Mouse (Mus musculus) kidney, postnatal 0 days (tissue): ENCODE results near the gene Dck. TPM values are rescaled to one million over a fixed set of nuclear protein-coding genes. Genes with fewer than 3 reads are reported as not detected.

ENCODE experiments used
- ATAC-seq: fragments of 200-750 bp; cut with Nextera tagmentation; replicated peaks from 2 replicates; pipeline ENCODE4 v1.8.0; 2017; ENCODE audit warnings: low read depth, moderate number of reproducible peaks, moderate TSS enrichment, moderate library complexity; ENCODE audit not compliant: low FRiP score
- DNase-seq: peaks from one replicate; pipeline ENCODE4 v3.0.0-alpha.2; 2016; ENCODE audit warnings: low spot score
- H3K27ac ChIP-seq: fragments of 300-500 bp; sonication (generic); 2 replicates; pipeline ENCODE4 v1.5.1; 2014; ENCODE audit warnings: mild to moderate bottlenecking
- H3K27me3 ChIP-seq: fragments of 300-500 bp; sonication (generic); 2 replicates; pipeline ENCODE4 v1.6.1; 2014; ENCODE audit warnings: low read length, mixed read lengths; ENCODE audit not compliant: insufficient read depth
- H3K36me3 ChIP-seq: fragments of 300-500 bp; sonication (generic); 2 replicates; pipeline ENCODE4 v1.6.1; 2014; ENCODE audit warnings: low read length, mixed read lengths; ENCODE audit not compliant: insufficient read depth
- H3K4me1 ChIP-seq: fragments of 300-500 bp; sonication (generic); replicated peaks from 2 replicates; pipeline ENCODE4 v1.6.1; 2014; ENCODE audit warnings: antibody characterized with exemption, low read length, mixed read lengths; ENCODE audit not compliant: insufficient read depth
- H3K4me2 ChIP-seq: fragments of 300-500 bp; sonication (generic); 2 replicates; pipeline ENCODE4 v1.6.1; 2014; ENCODE audit warnings: mild to moderate bottlenecking, low read length, moderate library complexity, mixed read lengths
- H3K4me3 ChIP-seq: fragments of 300-500 bp; sonication (generic); replicated peaks from 2 replicates; pipeline ENCODE4 v1.5.1; 2014; ENCODE audit warnings: low read depth, low read length
- H3K9ac ChIP-seq: fragments of 300-500 bp; sonication (generic); 2 replicates; pipeline ENCODE4 v1.6.1; 2014; ENCODE audit warnings: low read depth, low read length
- H3K9me3 ChIP-seq: fragments of 300-500 bp; sonication (generic); replicated peaks from 2 replicates; pipeline ENCODE4 v1.6.1; 2016; ENCODE audit warnings: low read length, inconsistent platforms, mixed read lengths
- CTCF ChIP-seq: IDR thresholded peaks from 2 replicates; pipeline ENCODE4 v1.5.1; 2016; ENCODE audit warnings: antibody characterized with exemption, low read depth, mild to moderate bottlenecking, moderate library complexity
- WGBS: fragments of 180-500 bp; shearing (Covaris S2); extraction: QIAGEN DNeasy Blood & Tissue Kit; methylation state at CpG from one replicate; pipeline ENCODE4 v1.1.7; 2014; 5-methylcytosine and 5-hydroxymethylcytosine counted together
- polyA plus RNA-seq: library from polyadenylated mRNA; unstranded; fragments of >200 nt; fragmentation: Nextera tagmentation; extraction: Ambion mirVana; gene quantifications from 2 replicates; pipeline ENCODE4 v1.2.1, GENCODE M21; 2015

The Dck gene
- polyA plus RNA-seq, 1 experiment from 2014 or later = 20.3 TPM

DNA sequence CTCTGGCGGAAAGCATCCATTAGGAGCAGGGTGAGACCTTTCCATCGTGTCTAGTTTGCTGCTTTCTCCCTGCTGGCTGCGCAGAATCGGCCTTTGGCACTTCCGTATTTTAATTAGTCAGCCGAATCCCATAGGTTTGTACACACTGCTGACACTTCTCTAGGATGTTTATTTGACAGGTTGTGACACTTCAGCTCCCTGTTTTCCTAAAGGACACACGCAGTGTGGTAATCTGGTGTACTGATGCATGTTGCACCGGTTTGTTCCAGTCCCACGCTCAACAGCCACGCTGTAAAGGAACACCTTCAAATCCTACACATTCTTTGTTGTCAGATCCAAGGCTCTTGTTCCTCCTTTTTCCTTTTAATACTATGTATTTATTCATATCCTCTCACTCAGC, 60.0 kb downstream of the Dck start:
- H3K4me1 ChIP-seq = no peaks in the 10 kb centered on the region
- ATAC-seq (no peak), DNase-seq (no peak)
- WGBS = 71% methylated on average over 10 of the region's 10 CpGs
- no peak overlapping the region for H3K27ac ChIP-seq
- H3K36me3 ChIP-seq = no peaks in the 10 kb centered on the region
- no peak overlapping the region for H3K4me3 ChIP-seq
- no peaks in the 10 kb centered on the region for H3K9me3 ChIP-seq
- no peaks in the 10 kb centered on the region for H3K27me3 ChIP-seq
- no peak overlapping the region for H3K9ac ChIP-seq
- H3K4me2 ChIP-seq = no peak overlapping the region
- TF ChIP-seq CTCF = no peak

GRCm38 (mm10) chr5:88829835-88830571, 65.2 kb downstream of the Dck start:
- Histone ChIP-seq H3K4me2 (no peak overlapping the region), H3K36me3 (no peaks in the 10 kb centered on the region), H3K27ac (no peak overlapping the region), H3K4me1 (no peaks in the 10 kb centered on the region), H3K27me3 (no peaks in the 10 kb centered on the region), H3K4me3 (no peak overlapping the region), H3K9ac (no peak overlapping the region), H3K9me3 (no peaks in the 10 kb centered on the region)
- DNase-seq = no peak
- TF ChIP-seq CTCF = no peak; the same call in 1 of the 2 replicates
- ATAC-seq = no peak
- 84% methylated on average over 8 of the region's 8 CpGs for WGBS

- Histone ChIP-seq H3K9me3 (no peaks in the 10 kb centered on the region), H3K4me2 (no peak overlapping the region), H3K27ac (no peak overlapping the region), H3K4me3 (no peak overlapping the region), H3K4me1 (no peaks in the 10 kb centered on the region), H3K27me3 (no peaks in the 10 kb centered on the region), H3K36me3 (no peaks in the 10 kb centered on the region), H3K9ac (no peak overlapping the region)
- 62% methylated on average over 4 of the region's 4 CpGs for WGBS
- ATAC-seq (no peak), DNase-seq (no peak)
- TF ChIP-seq CTCF = no peak
Measured at GRCm38 (mm10) chr5:88830880-88831279, 66.1 kb downstream of the Dck start.

GRCm38 (mm10) chr5:88831935-88832334, 67.1 kb downstream of the Dck start:
- Histone ChIP-seq H3K4me2 (no peak overlapping the region), H3K9me3 (no peaks in the 10 kb centered on the region), H3K4me3 (no peak overlapping the region), H3K27ac (no peak overlapping the region), H3K27me3 (no peaks in the 10 kb centered on the region), H3K9ac (no peak overlapping the region), H3K36me3 (no peaks in the 10 kb centered on the region), H3K4me1 (no peaks in the 10 kb centered on the region)
- DNase-seq (no peak), ATAC-seq (no peak)
- 88% methylated on average over 3 of the region's 3 CpGs for WGBS
- no peak for TF ChIP-seq CTCF

Other genes with a start within 250 kb of the Dck start
- 0.13 and 0.19 TPM in 2 replicates for gene Jchain, start 237.1 kb upstream of the Dck start, polyA plus RNA-seq
- 53.4 and 58.9 TPM in 2 replicates for gene Utp3, start 210.5 kb upstream of the Dck start, polyA plus RNA-seq
- gene Rufy3, start 200.0 kb upstream of the Dck start, polyA plus RNA-seq = 17.9 and 18.8 TPM in 2 replicates
- 82.0 and 82.7 TPM in 2 replicates for gene Grsf1, start 88.8 kb upstream of the Dck start, polyA plus RNA-seq
- gene Mob1b, start 44.1 kb upstream of the Dck start, polyA plus RNA-seq = 8.7 and 9.1 TPM in 2 replicates
- gene Slc4a4, start 121.8 kb downstream of the Dck start, polyA plus RNA-seq = 26.1 and 27.7 TPM in 2 replicates